Mouse (Mus musculus): ENCODE data around the gene Sult1c1.

The Sult1c1 gene

DNA sequence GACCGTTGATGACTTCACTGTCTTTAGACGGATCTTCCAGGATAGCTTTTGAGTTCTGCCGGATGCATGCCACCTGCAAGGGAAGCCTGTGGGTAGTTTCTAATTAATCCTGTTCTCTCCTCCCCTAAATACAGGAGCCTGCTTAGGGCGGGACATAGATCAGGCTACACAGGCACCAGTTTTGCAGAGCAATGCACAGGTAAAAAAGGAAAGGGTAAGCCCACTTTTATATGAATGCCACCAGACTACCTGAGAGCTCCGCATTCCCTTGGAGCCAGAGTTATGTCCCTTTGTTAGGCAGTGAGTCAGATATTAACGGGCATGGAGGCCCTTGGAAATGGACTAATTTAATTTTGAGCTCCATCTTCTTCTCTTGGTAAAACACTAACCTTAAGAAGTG is at the start of gene Sult1c1:
TSS of gene Sult1c1 (minus strand) at position 101 of the 400 bp plus-strand sequence.
- in situ Hi-C loops (cut with MboI, MseI) = no loop called here

DNA sequence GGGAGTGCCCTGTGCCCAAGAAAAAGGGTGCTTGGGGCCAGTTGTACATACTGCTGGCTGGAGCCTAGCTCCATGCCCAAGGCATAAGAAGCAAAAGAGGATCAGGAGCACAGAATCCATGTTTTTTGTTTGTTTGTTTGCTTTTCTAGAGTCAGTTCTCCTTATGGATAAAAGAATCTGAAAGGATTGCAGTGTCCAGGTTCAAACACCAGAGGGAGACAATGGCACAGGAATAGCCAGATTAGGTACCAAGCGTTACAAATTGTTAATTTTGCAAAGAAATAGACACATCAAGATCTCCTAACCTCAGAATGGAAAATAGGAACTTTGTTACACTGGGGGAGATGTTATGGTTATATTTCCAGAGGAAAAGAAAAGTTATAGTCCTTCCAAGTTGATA is 23.7 kb upstream of the Sult1c1 start:
- in situ Hi-C loops (cut with MboI, MseI) = loop anchor here (25.0 kb wide), 1 partner anchor 323 kb away; no protein-coding TSS in a partner anchor

- in situ Hi-C loops (cut with MboI, MseI) = loop anchor here (25.0 kb wide), 1 partner anchor 326 kb away; no protein-coding TSS in a partner anchor
Observed at GRCm38 (mm10) chr17:54011196-54011595, 20.7 kb upstream of the Sult1c1 start.

GRCm38 (mm10) chr17:54010536-54010935 is 20.1 kb upstream of the Sult1c1 start:
- in situ Hi-C loops (cut with MboI, MseI) = loop anchor here (25.0 kb wide), 1 partner anchor 327 kb away; no protein-coding TSS in a partner anchor

- in situ Hi-C loops (cut with MboI, MseI) = loop anchor here (25.0 kb wide), 1 partner anchor 334 kb away; no protein-coding TSS in a partner anchor
Observed at GRCm38 (mm10) chr17:54003522-54003921, 13.0 kb upstream of the Sult1c1 start.

DNA sequence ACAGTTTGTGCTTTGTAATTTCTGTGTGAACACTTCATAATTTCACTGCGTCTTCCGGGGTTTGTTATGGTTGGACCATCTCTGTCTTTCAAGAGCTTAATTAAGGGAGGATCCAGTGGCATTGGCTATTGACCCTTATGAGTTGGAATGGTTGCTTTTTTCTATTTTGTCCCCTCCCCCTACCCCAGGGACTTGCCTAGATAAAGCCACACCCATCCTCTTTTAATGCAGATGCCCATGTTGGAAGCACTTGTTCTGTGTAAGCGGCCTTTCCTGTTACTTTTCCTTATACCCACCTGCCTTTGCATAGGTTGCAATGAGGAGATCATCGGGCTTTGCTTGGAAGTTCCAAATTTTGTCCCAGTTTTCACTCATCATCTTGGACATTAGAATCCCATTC is 16.9 kb downstream of the Sult1c1 start:
- in situ Hi-C loops (cut with MboI, MseI) = no loop called here

DNA sequence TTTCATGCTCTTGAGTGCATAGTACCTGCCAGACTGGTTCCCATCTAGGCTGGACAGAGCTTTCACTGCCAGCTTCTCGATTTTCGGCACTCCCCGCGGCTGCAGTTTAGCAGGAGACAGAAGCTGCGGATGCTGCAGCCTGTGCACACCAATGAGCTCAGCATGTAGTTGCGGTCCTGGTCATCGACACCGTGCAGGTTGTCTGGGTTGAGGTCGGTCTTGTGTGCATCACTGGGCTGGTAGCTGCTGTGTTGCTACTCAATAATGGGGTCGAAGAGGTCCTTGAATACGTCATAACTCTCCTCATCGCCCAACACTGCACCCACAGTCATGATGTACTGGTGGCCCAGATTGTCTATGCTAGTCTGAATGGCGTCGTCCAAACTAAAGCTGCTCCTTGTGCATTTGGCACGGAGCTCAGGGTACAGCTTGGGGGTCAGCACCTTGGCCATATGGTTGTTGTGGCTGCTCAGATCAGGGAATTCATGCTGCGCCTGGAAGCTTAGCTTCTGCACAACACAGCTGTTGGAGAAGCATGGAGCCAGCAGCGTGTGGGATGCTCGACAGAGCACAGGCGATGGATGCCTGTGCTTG is 48.8 kb downstream of the Sult1c1 start:
- in situ Hi-C loops (cut with MboI, MseI) = loop anchor here (5.0 kb wide), 1 partner anchor 239 kb away; no protein-coding TSS in a partner anchor

DNA sequence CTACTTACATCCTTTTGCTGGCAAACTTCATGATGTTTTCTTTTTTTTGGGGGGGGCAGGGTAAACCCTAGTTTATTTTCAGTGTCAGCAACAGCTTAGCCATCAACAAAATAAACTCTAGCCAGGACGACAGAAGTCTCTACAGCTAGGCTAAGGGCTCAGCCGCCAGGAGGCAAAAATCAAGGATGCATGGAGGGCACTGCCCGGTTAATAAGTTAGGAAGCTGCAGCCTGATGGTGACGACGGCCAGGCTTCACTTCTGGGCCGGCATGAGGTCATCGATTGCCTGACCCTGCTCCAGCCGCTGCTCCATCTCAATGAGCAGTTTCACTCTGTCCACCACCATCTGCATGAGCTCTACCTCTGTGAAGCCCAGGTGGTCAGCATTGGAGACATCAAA is 49.7 kb downstream of the Sult1c1 start:
- in situ Hi-C loops (cut with MboI, MseI) = loop anchor here (5.0 kb wide), 1 partner anchor 238 kb away; no protein-coding TSS in a partner anchor

All from T-helper 2 cell (primary cell).